Mouse (Mus musculus) midbrain, embryonic 16.5 days (tissue): ENCODE data around the gene Cdk5rap1. TPM values are rescaled to one million over a fixed set of nuclear protein-coding genes. Genes with fewer than 3 reads are reported as not detected.

Experiments
- ATAC-seq: fragments of 200-750 bp; cut with Nextera tagmentation; 2 replicates; pipeline ENCODE4 v1.8.0; 2017; ENCODE audit warnings: moderate TSS enrichment
- H3K27ac ChIP-seq: fragments of 300-500 bp; sonication (generic); 2 replicates; pipeline ENCODE4 v1.5.1; 2014; ENCODE audit warnings: mild to moderate bottlenecking, low read length, mixed read lengths
- H3K27me3 ChIP-seq: fragments of 300-500 bp; sonication (generic); 2 replicates; pipeline ENCODE4 v1.6.1; 2014; ENCODE audit warnings: low read depth, low read length, mixed read lengths; ENCODE audit not compliant: control insufficient read depth, insufficient read depth
- H3K36me3 ChIP-seq: fragments of 300-500 bp; sonication (generic); 2 replicates; pipeline ENCODE4 v1.6.1; 2014; ENCODE audit warnings: mild to moderate bottlenecking, low read length, moderate library complexity, mixed read lengths; ENCODE audit not compliant: control insufficient read depth, insufficient read depth
- H3K4me1 ChIP-seq: fragments of 300-500 bp; sonication (generic); 2 replicates; pipeline ENCODE4 v1.6.1; 2014; ENCODE audit warnings: mild to moderate bottlenecking, low read length, mixed read lengths; ENCODE audit not compliant: control insufficient read depth, insufficient read depth
- H3K4me2 ChIP-seq: fragments of 300-500 bp; sonication (generic); 2 replicates; pipeline ENCODE4 v1.6.1; 2014; ENCODE audit warnings: mild to moderate bottlenecking, low read length, mixed read lengths
- H3K4me3 ChIP-seq: fragments of 300-500 bp; sonication (generic); 2 replicates; pipeline ENCODE4 v1.5.1; 2014; ENCODE audit warnings: low read depth, mild to moderate bottlenecking, low read length, moderate library complexity, mixed read lengths
- H3K9ac ChIP-seq: fragments of 300-500 bp; sonication (generic); 2 replicates; pipeline ENCODE4 v1.6.1; 2014; ENCODE audit warnings: low read depth, low read length, mixed read lengths
- H3K9me3 ChIP-seq: fragments of 300-500 bp; sonication (generic); replicated peaks from 2 replicates; pipeline ENCODE4 v1.6.1; 2014; ENCODE audit warnings: mild to moderate bottlenecking, low read length, mixed read lengths; ENCODE audit not compliant: control insufficient read depth, poor library complexity, severe bottlenecking
- WGBS: fragments of 180-500 bp; shearing (Covaris S2); extraction: QIAGEN DNeasy Blood & Tissue Kit; methylation state at CpG from one replicate; pipeline ENCODE4 v1.1.7; 2014; 5-methylcytosine and 5-hydroxymethylcytosine counted together
- polyA plus RNA-seq: library from polyadenylated mRNA; unstranded; fragments of >200 nt; fragmentation: Nextera tagmentation; extraction: Ambion mirVana; gene quantifications from 2 replicates; pipeline ENCODE4 v1.2.1, GENCODE M21; 2015

Cdk5rap1 gene
- polyA plus RNA-seq: 12.2 and 16.3 TPM in 2 replicates

GRCm38 (mm10) chr2:154372842-154373500 lies at the start of gene Cdk5rap1:
Cdk5rap1 (minus strand) TSS chr2:154373010.
- 12% methylated on average over 9 of the region's 9 CpGs for WGBS
- peak within 1 kb of the TSS; percentile 86 for H3K4me3 ChIP-seq

GRCm38 (mm10) chr2:154422181-154422580 lies 49.4 kb upstream of the Cdk5rap1 start:
- Histone ChIP-seq H3K4me1 (peaks cover 9% of the 10 kb centered on the region), H3K4me2 (no peak overlapping the region), H3K9ac (no peak overlapping the region), H3K9me3 (no peaks in the 10 kb centered on the region), H3K27me3 (no peaks in the 10 kb centered on the region), H3K36me3 (no peaks in the 10 kb centered on the region), H3K27ac (no peak overlapping the region), H3K4me3 (no peak overlapping the region)
- ATAC-seq: no peak
- WGBS: 48% methylated on average over 5 of the region's 5 CpGs

More at GRCm38 (mm10) chr2:154372842-154373500, at the start of gene Cdk5rap1:
- Histone ChIP-seq H3K9me3 (no peaks in the 10 kb centered on the region), H3K36me3 (0 out of 2 replicates have a peak, but pooled peaks cover 2% of the 10 kb centered on the region), H3K27ac (peak within 1 kb of the TSS; percentile 84), H3K4me1 (peaks cover 3% of the 10 kb centered on the region), H3K27me3 (no peaks in the 10 kb centered on the region), H3K4me2 (peak within 1 kb of the TSS; percentile 89), H3K9ac (peak within 1 kb of the TSS; percentile 95)
- ATAC-seq: peak; percentile 76

GRCm38 (mm10) chr2:154420942-154421731 lies 48.3 kb upstream of the Cdk5rap1 start:
- Histone ChIP-seq H3K27me3 (no peaks in the 10 kb centered on the region), H3K4me1 (peaks cover 2% of the 10 kb centered on the region), H3K9ac (no peak overlapping the region), H3K9me3 (no peaks in the 10 kb centered on the region), H3K36me3 (no peaks in the 10 kb centered on the region), H3K4me2 (no peak overlapping the region), H3K4me3 (no peak overlapping the region), H3K27ac (0 out of 2 replicates have a peak overlapping the region, but pooled peaks have one; percentile 50)
- ATAC-seq: peak; percentile 59
- 12% methylated on average over 7 of the region's 7 CpGs for WGBS

GRCm38 (mm10) chr2:154419631-154420515 lies 47.1 kb upstream of the Cdk5rap1 start:
- no peaks in the 10 kb centered on the region; the same call in 1 of the 2 replicates for H3K4me1 ChIP-seq
- H3K27me3 ChIP-seq: no peaks in the 10 kb centered on the region
- no peak for ATAC-seq
- H3K36me3 ChIP-seq: no peaks in the 10 kb centered on the region
- WGBS: 43% methylated on average over 9 of the region's 9 CpGs
- H3K9ac ChIP-seq: no peak overlapping the region
- H3K4me3 ChIP-seq: no peak overlapping the region
- H3K9me3 ChIP-seq: no peaks in the 10 kb centered on the region
- no peak overlapping the region for H3K4me2 ChIP-seq
- no peak overlapping the region for H3K27ac ChIP-seq

GRCm38 (mm10) chr2:154418001-154418400 lies 45.2 kb upstream of the Cdk5rap1 start:
- H3K4me3 ChIP-seq: no peak overlapping the region
- no peak overlapping the region for H3K4me2 ChIP-seq
- WGBS: 97% methylated on average over 7 of the region's 7 CpGs
- no peak overlapping the region for H3K27ac ChIP-seq
- H3K9me3 ChIP-seq: no peaks in the 10 kb centered on the region
- ATAC-seq: no peak
- no peaks in the 10 kb centered on the region; the same call in 1 of the 2 replicates for H3K4me1 ChIP-seq
- no peaks in the 10 kb centered on the region for H3K27me3 ChIP-seq
- H3K36me3 ChIP-seq: no peaks in the 10 kb centered on the region
- H3K9ac ChIP-seq: no peak overlapping the region

- no peak overlapping the region for H3K27ac ChIP-seq
- H3K4me1 ChIP-seq: no peaks in the 10 kb centered on the region; the same call in 1 of the 2 replicates
- ATAC-seq: no peak
- no peaks in the 10 kb centered on the region for H3K27me3 ChIP-seq
- no peaks in the 10 kb centered on the region for H3K36me3 ChIP-seq
- no peak overlapping the region for H3K4me3 ChIP-seq
- H3K4me2 ChIP-seq: no peak overlapping the region
- no peaks in the 10 kb centered on the region for H3K9me3 ChIP-seq
- H3K9ac ChIP-seq: no peak overlapping the region
- 0% methylated on average over 3 of the region's 3 CpGs for WGBS
Measured at GRCm38 (mm10) chr2:154417107-154417506, 44.3 kb upstream of the Cdk5rap1 start.

GRCm38 (mm10) chr2:154412018-154412666 lies 39.3 kb upstream of the Cdk5rap1 start:
- no peaks in the 10 kb centered on the region for H3K9me3 ChIP-seq
- H3K4me2 ChIP-seq: no peak overlapping the region
- H3K4me1 ChIP-seq: no peaks in the 10 kb centered on the region
- 64% methylated on average over 7 of the region's 7 CpGs for WGBS
- H3K9ac ChIP-seq: no peak overlapping the region
- no peaks in the 10 kb centered on the region for H3K27me3 ChIP-seq
- H3K27ac ChIP-seq: no peak overlapping the region
- ATAC-seq: no peak
- H3K4me3 ChIP-seq: no peak overlapping the region
- H3K36me3 ChIP-seq: no peaks in the 10 kb centered on the region

GRCm38 (mm10) chr2:154410355-154410754 lies 37.5 kb upstream of the Cdk5rap1 start:
- Histone ChIP-seq H3K27ac (no peak overlapping the region), H3K27me3 (no peaks in the 10 kb centered on the region), H3K4me1 (peaks cover 10% of the 10 kb centered on the region), H3K36me3 (no peaks in the 10 kb centered on the region), H3K4me3 (no peak overlapping the region), H3K9me3 (no peaks in the 10 kb centered on the region), H3K4me2 (no peak overlapping the region), H3K9ac (no peak overlapping the region)
- no peak for ATAC-seq
- WGBS: 73% methylated on average over 2 of the region's 2 CpGs
